Mouse (Mus musculus) mature B cell (primary cell): ENCODE data around the gene Tomm22.
"Not testable (repeated sequence)": the region's sequence is repeated elsewhere in the genome, so short reads cannot be mapped to it uniquely, and the experiment has no call there.

Experiments
- in situ Hi-C: fragments of 300-500 bp; cut with MboI; formaldehyde crosslinking; loops from 2 replicates; pipeline ENCODE4 v1.14.3; 2019

The Tomm22 gene

GRCm38 (mm10) chr15:79670249-79670971 is at the start of gene Tomm22:
Gene Tomm22, plus strand, starts transcription at chr15:79670861.
- in situ Hi-C loops = no loop called here

GRCm38 (mm10) chr15:79630471-79630870 is 40.2 kb upstream of the Tomm22 start:
- in situ Hi-C loops = no loop called here

DNA sequence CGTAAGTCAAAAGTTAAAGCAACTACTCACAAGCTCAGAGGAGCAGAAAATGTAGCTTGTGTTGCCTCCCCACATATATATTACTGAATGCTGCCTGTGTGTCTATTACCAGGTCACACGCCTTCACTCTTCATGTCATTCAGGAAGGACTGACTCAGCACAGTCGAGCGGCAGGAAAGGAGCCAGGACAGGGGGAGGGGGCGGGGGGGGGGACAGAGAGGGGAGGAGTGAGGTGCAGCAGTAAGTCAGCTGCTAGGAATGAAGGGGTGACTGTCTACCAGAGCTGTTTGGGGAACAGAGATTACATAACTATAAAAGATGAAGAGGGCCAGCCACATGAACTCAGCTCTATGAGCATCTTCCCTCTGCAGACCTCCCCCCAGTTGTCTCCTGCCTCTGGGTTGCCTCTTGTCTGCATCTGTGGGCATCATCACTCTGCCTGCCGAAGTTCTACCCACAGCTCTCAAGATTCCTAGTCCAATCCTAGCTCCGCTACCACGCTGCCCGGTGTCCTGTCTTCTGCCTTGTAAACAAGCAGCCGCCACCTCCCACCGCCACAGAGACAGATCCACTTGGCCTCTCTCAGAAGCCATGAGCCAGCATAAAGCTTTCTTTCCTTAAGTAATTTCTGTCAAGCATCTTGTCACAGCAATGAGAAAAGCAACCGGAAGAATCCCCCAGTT is 29.4 kb upstream of the Tomm22 start:
- in situ Hi-C loops = no loop called here

DNA sequence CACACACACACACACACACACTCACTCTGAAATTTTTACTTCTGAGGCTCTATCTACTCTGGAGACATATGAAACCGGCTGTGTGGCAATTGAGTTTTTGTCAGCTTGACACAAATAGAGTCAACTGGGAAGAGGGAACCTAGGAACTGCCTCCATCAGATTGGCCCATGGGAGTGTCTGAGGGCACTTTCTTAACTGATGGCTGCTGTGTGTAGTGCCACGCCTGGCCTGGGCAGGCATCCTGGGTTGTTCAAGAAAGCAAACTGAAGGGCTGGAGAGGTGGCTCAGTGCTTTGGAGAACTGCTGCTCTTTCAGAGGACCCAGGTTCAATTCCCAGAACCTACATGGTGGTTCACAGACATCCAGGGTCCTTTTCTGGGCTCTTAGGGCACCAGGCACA is 25.2 kb upstream of the Tomm22 start:
- in situ Hi-C loops = no loop called here

DNA sequence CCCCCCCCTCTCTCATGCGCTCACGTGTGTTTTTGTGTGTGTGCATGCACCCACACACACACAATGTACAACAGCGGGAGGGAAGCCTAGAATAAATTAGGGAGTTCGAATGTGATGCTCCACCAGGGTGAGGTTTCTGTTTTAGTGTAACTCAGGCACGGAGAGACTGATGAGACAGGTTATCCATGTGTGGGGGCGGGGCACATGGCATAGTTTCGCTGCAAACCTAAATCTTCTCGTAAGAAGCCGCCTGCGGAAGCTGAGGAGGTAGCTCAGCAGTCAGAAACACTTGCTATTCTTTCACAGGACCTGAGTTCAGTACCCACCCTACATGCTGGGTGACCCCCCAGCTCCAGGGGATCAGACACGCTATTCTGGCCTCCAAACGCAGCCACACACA is 22.5 kb upstream of the Tomm22 start:
- in situ Hi-C loops = no loop called here

DNA sequence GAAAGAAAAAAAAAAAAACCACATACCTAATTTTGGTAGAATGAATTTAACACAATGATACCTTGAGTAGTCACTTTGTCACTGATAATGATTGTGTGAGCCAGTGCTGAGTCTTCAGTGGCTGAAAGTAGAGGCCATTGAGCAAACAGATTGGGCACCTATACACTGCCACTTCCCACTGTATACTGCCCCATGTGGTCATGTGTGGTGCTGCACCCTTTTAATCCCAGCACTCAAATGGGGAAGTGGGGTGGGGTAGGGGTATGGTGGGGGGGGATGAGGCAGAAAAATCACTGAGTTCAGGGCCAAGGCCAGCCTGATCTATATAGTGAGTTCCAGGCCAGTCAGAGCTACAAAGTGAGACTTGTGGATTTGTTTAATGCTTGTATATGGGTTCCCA is 20.1 kb upstream of the Tomm22 start:
- in situ Hi-C loops = no loop called here

GRCm38 (mm10) chr15:79651481-79651880 is 19.2 kb upstream of the Tomm22 start:
- in situ Hi-C loops = no loop called here

DNA sequence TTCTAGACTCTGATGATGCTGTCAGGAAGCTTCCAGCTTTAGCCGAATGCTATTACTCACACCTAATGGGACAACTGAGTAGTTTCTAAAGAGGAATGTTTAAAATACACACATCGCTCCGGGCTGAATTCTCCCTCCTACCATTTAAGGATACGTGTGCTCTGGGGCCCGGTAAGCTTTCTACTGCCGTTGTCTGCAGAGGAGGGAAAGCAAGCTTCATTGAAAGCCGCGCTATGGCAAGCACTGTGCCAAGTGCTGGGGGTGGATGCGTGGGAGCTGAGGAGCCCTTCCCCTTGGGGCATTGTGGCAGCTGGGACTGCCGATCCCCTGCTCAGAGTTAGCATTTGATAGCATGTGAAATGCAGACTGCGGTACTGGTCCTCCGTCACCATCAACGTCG is 14.2 kb upstream of the Tomm22 start:
- in situ Hi-C loops = loop anchor here (5.0 kb wide), 1 partner anchor 36 kb away; the partner anchor contains the start of gene Gtpbp1

- in situ Hi-C loops = loop anchor here (5.0 kb wide), 1 partner anchor 34 kb away; the partner anchor contains the start of gene Gtpbp1
Observed at GRCm38 (mm10) chr15:79657837-79658530, 12.7 kb upstream of the Tomm22 start.

GRCm38 (mm10) chr15:79658531-79659375 is 11.9 kb upstream of the Tomm22 start, which contains the start of the genes Fam227a and Cby1:
Gene Fam227a, minus strand, starts transcription at chr15:79658956.
Gene Cby1, plus strand, starts transcription at chr15:79659199.
- in situ Hi-C loops = loop anchor here (5.0 kb wide), 1 partner anchor 34 kb away; the partner anchor contains the start of gene Gtpbp1

- in situ Hi-C loops = no loop called here
Observed at GRCm38 (mm10) chr15:79661852-79662251, 8.8 kb upstream of the Tomm22 start.

GRCm38 (mm10) chr15:79664666-79665065 is 6.0 kb upstream of the Tomm22 start:
- in situ Hi-C loops = no loop called here

DNA sequence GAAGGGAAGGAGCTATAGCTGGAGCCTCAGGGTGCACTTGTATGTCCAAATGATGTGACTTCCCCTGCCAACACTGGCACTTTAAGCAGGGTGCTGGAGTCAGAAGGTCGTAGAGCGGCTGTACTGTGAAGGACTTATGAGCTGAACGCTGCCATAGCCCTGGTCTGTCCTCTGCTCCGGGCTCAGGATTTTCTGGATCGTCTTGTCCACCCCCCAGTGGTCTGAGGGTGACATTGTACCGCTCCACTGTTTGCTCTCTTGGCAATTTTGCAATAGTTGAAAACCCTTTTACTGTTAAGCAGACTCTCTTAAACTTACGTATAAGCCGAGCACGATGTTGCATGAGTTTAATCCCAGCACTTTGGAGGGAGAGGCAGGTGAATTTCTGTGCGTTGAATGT is 1.5 kb upstream of the Tomm22 start:
- in situ Hi-C loops = no loop called here

- in situ Hi-C loops = no loop called here
Observed at GRCm38 (mm10) chr15:79670972-79671299, 275 bp downstream of the Tomm22 start.

GRCm38 (mm10) chr15:79671828-79672348 is 1.2 kb downstream of the Tomm22 start:
- in situ Hi-C loops = not testable (repeated sequence)

- in situ Hi-C loops = no loop called here
Observed at GRCm38 (mm10) chr15:79677936-79678335, 7.3 kb downstream of the Tomm22 start.

- in situ Hi-C loops = no loop called here
Observed at GRCm38 (mm10) chr15:79681973-79682372, 11.3 kb downstream of the Tomm22 start.

- in situ Hi-C loops = no loop called here
Observed at GRCm38 (mm10) chr15:79683146-79683545, 12.5 kb downstream of the Tomm22 start.

GRCm38 (mm10) chr15:79683707-79684465 is 13.2 kb downstream of the Tomm22 start:
- in situ Hi-C loops = no loop called here

DNA sequence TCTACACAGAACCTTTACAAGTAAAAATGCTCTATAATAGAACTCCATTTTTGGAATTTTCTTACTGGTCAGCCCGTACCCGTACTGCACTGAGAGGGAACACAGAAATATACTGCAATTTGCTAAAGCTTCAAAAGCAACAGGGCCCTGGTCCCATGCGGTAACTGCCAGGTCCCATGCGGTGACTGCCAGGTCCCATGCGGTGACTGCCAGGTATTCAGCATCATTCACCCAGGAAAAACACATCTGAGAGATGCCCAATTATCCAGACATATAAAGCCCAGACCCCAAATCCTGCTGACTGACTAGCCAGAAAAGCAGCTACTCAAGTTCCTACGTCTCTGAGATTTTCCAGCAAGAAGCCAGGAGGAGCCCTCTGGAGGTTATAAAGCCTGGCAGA is 14.0 kb downstream of the Tomm22 start:
- in situ Hi-C loops = no loop called here
